Mouse (Mus musculus) liver, embryonic 16.5 days (tissue): ENCODE results near the gene Casz1. TPM values are rescaled to one million over a fixed set of nuclear protein-coding genes. Genes with fewer than 3 reads are reported as not detected.

ENCODE experiments used
- ATAC-seq: fragments of 200-750 bp; cut with Nextera tagmentation; 2 replicates; pipeline ENCODE4 v1.8.0; 2017; ENCODE audit warnings: low read depth, mild to moderate bottlenecking, moderate number of reproducible peaks, moderate library complexity
- H3K27ac ChIP-seq: fragments of 300-500 bp; sonication (generic); 2 replicates; pipeline ENCODE4 v1.5.1; 2014; ENCODE audit warnings: mild to moderate bottlenecking, low read length
- H3K27me3 ChIP-seq: fragments of 300-500 bp; sonication (generic); 2 replicates; pipeline ENCODE4 v1.6.1; 2014; ENCODE audit warnings: low read depth, low read length, mixed read lengths; ENCODE audit not compliant: control insufficient read depth, insufficient read depth
- H3K36me3 ChIP-seq: fragments of 300-500 bp; sonication (generic); 2 replicates; pipeline ENCODE4 v1.6.1; 2014; ENCODE audit warnings: mild to moderate bottlenecking; ENCODE audit not compliant: control insufficient read depth, insufficient read depth
- H3K4me1 ChIP-seq: fragments of 300-500 bp; sonication (generic); 2 replicates; pipeline ENCODE4 v1.6.1; 2014; ENCODE audit warnings: low read depth, low read length, mixed read lengths; ENCODE audit not compliant: control insufficient read depth
- H3K4me2 ChIP-seq: fragments of 300-500 bp; sonication (generic); 2 replicates; pipeline ENCODE4 v1.6.1; 2014; ENCODE audit warnings: low read depth, low read length, mixed read lengths
- H3K4me3 ChIP-seq: fragments of 300-500 bp; sonication (generic); 2 replicates; pipeline ENCODE4 v1.5.1; 2014; ENCODE audit warnings: low read depth, mild to moderate bottlenecking, low read length
- H3K9ac ChIP-seq: fragments of 300-500 bp; sonication (generic); 2 replicates; pipeline ENCODE4 v1.6.1; 2014; ENCODE audit warnings: low read depth, low read length
- H3K9me3 ChIP-seq: fragments of 300-500 bp; sonication (generic); replicated peaks from 2 replicates; pipeline ENCODE4 v1.6.1; 2016; ENCODE audit warnings: low read length; ENCODE audit not compliant: control insufficient read depth
- WGBS: fragments of 180-500 bp; shearing (Covaris S2); extraction: QIAGEN DNeasy Blood & Tissue Kit; methylation state at CpG from one replicate; pipeline ENCODE4 v1.1.7; 2014; ENCODE audit not compliant: insufficient replicate concordance; 5-methylcytosine and 5-hydroxymethylcytosine counted together
- polyA plus RNA-seq: library from polyadenylated mRNA; unstranded; fragments of >200 nt; fragmentation: Nextera tagmentation; extraction: Ambion mirVana; gene quantifications from 2 replicates; pipeline ENCODE4 v1.2.1, GENCODE M21; 2015

Casz1 gene
- polyA plus RNA-seq, 1 experiment from 2014 or later, result 0.51 TPM

GRCm38 (mm10) chr4:148846724-148847123, 42.5 kb downstream of the Casz1 start:
- no peaks in the 10 kb centered on the region for H3K9me3 ChIP-seq
- H3K9ac ChIP-seq, result no peak overlapping the region
- WGBS, result 58% methylated on average over 11 of the region's 11 CpGs
- ATAC-seq, result no peak
- no peak overlapping the region for H3K27ac ChIP-seq
- no peaks in the 10 kb centered on the region for H3K36me3 ChIP-seq
- H3K4me2 ChIP-seq, result no peak overlapping the region
- H3K27me3 ChIP-seq, result no peaks in the 10 kb centered on the region
- H3K4me1 ChIP-seq, result no peaks in the 10 kb centered on the region
- H3K4me3 ChIP-seq, result no peak overlapping the region

GRCm38 (mm10) chr4:148847636-148848035, 43.4 kb downstream of the Casz1 start:
- H3K36me3 ChIP-seq, result no peaks in the 10 kb centered on the region
- no peak overlapping the region for H3K4me3 ChIP-seq
- H3K9me3 ChIP-seq, result no peaks in the 10 kb centered on the region
- 61% methylated on average over 9 of the region's 9 CpGs for WGBS
- ATAC-seq, result no peak
- no peaks in the 10 kb centered on the region for H3K4me1 ChIP-seq
- H3K27ac ChIP-seq, result no peak overlapping the region
- H3K27me3 ChIP-seq, result no peaks in the 10 kb centered on the region
- no peak overlapping the region for H3K4me2 ChIP-seq
- no peak overlapping the region for H3K9ac ChIP-seq

GRCm38 (mm10) chr4:148849437-148849836, 45.2 kb downstream of the Casz1 start:
- Histone ChIP-seq H3K9ac (no peak overlapping the region), H3K4me3 (no peak overlapping the region), H3K36me3 (no peaks in the 10 kb centered on the region), H3K4me2 (no peak overlapping the region), H3K27me3 (no peaks in the 10 kb centered on the region), H3K4me1 (no peaks in the 10 kb centered on the region), H3K9me3 (no peaks in the 10 kb centered on the region), H3K27ac (no peak overlapping the region)
- 48% methylated on average over 6 of the region's 6 CpGs for whole genome bisulfite sequencing
- ATAC-seq, result no peak

- no peak overlapping the region for H3K27ac ChIP-seq
- ATAC-seq, result no peak
- H3K36me3 ChIP-seq, result no peaks in the 10 kb centered on the region
- no peaks in the 10 kb centered on the region for H3K9me3 ChIP-seq
- no peak overlapping the region for H3K4me3 ChIP-seq
- H3K4me2 ChIP-seq, result no peak overlapping the region
- H3K4me1 ChIP-seq, result no peaks in the 10 kb centered on the region
- WGBS, result 62% methylated on average over 4 of the region's 4 CpGs
- H3K9ac ChIP-seq, result no peak overlapping the region
- peaks cover 1% of the 10 kb centered on the region; the same call in 1 of the 2 replicates for H3K27me3 ChIP-seq
These were observed 48.8 kb downstream of the Casz1 start for GRCm38 (mm10) chr4:148853057-148853456.

- Histone ChIP-seq H3K27ac (no peak overlapping the region), H3K9me3 (no peaks in the 10 kb centered on the region), H3K27me3 (peaks cover 11% of the 10 kb centered on the region), H3K36me3 (no peaks in the 10 kb centered on the region), H3K4me3 (no peak overlapping the region), H3K4me2 (no peak overlapping the region), H3K4me1 (no peaks in the 10 kb centered on the region), H3K9ac (no peak overlapping the region)
- no peak for ATAC-seq
- 16% methylated on average over 2 of the region's 2 CpGs for WGBS
These were observed 49.9 kb downstream of the Casz1 start for GRCm38 (mm10) chr4:148854093-148854492.

- no peak overlapping the region for H3K4me2 ChIP-seq
- no peak overlapping the region for H3K27ac ChIP-seq
- ATAC-seq, result no peak
- 69% methylated on average over 5 of the region's 5 CpGs for WGBS
- H3K36me3 ChIP-seq, result no peaks in the 10 kb centered on the region
- no peaks in the 10 kb centered on the region for H3K4me1 ChIP-seq
- H3K4me3 ChIP-seq, result no peak overlapping the region
- H3K27me3 ChIP-seq, result peaks cover 25% of the 10 kb centered on the region
- H3K9me3 ChIP-seq, result no peaks in the 10 kb centered on the region
- H3K9ac ChIP-seq, result no peak overlapping the region
These were observed 51.3 kb downstream of the Casz1 start for GRCm38 (mm10) chr4:148855527-148855926.

GRCm38 (mm10) chr4:148856216-148856615, 52.0 kb downstream of the Casz1 start:
- H3K27ac ChIP-seq, result no peak overlapping the region
- WGBS, result 52% methylated on average over 4 of the region's 4 CpGs
- no peak overlapping the region for H3K9ac ChIP-seq
- no peaks in the 10 kb centered on the region for H3K4me1 ChIP-seq
- peaks cover 31% of the 10 kb centered on the region for H3K27me3 ChIP-seq
- no peaks in the 10 kb centered on the region for H3K9me3 ChIP-seq
- no peak overlapping the region for H3K4me3 ChIP-seq
- ATAC-seq, result no peak
- H3K4me2 ChIP-seq, result no peak overlapping the region
- no peaks in the 10 kb centered on the region for H3K36me3 ChIP-seq

GRCm38 (mm10) chr4:148857398-148858084, 53.3 kb downstream of the Casz1 start:
- Histone ChIP-seq H3K27ac (no peak overlapping the region), H3K9me3 (no peaks in the 10 kb centered on the region), H3K9ac (no peak overlapping the region), H3K36me3 (no peaks in the 10 kb centered on the region), H3K27me3 (peaks cover 31% of the 10 kb centered on the region), H3K4me1 (no peaks in the 10 kb centered on the region), H3K4me3 (no peak overlapping the region), H3K4me2 (no peak overlapping the region)
- no peak for ATAC-seq
- 64% methylated on average over 13 of the region's 13 CpGs for WGBS

- no peak overlapping the region for H3K4me3 ChIP-seq
- no peak overlapping the region for H3K27ac ChIP-seq
- H3K4me2 ChIP-seq, result no peak overlapping the region
- ATAC-seq, result no peak
- no peaks in the 10 kb centered on the region for H3K9me3 ChIP-seq
- H3K9ac ChIP-seq, result no peak overlapping the region
- WGBS, result 51% methylated on average over 7 of the region's 7 CpGs
- H3K36me3 ChIP-seq, result no peaks in the 10 kb centered on the region
- no peaks in the 10 kb centered on the region for H3K4me1 ChIP-seq
- peaks cover 31% of the 10 kb centered on the region for H3K27me3 ChIP-seq
These were observed 54.0 kb downstream of the Casz1 start for GRCm38 (mm10) chr4:148858194-148858593.
